Mouse (Mus musculus): ENCODE data around the gene Tm9sf3. TPM values are rescaled to one million over a fixed set of nuclear protein-coding genes. Genes with fewer than 3 reads are reported as not detected.

Tm9sf3 gene
- total and polyA plus RNA-seq, 2 experiments from 2014 or later = 68.1 to 99.0 TPM

DNA sequence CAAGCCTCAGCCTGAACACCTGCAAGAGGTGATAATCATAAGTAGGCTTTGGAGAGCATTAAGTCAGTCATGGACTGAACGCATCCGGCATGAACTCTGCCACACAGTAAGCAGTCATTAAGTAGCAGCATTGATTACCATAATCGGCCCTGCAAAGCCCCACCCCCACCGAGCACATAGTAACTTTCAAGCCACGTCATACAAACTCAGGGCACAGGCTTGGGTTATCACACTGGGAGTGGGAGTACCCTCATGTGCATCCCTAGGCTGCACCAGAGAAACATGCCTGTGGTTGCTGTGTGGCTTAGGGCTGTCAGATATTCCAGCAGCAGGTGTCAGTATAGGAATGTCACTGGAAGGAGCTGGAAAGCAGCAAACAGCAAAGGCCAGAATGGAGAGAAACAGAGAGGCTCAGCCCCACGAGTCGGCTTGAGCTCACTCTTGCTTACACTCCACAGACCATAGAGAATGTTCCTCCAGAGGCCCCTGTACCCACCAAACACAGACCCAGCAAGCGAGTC is 16.0 kb upstream of the Tm9sf3 start:
- WGBS = 64% methylated on average over 8 of the region's 8 CpGs
- Histone ChIP-seq H3K27me3 (ENCODE audit: insufficient read depth, low read length) (no peaks in the 10 kb centered on the region), H3K9ac (replicated peaks; ENCODE audit: low read length) (no peak overlapping the region), H3K4me3 (ENCODE audit: low read length) (no peak overlapping the region), H3K4me1 (ENCODE audit: insufficient read depth, low read length) (no peaks in the 10 kb centered on the region), H3K9me3 (ENCODE audit: low read length) (no peaks in the 10 kb centered on the region), H3K36me3 (ENCODE audit: insufficient read depth, low read length) (no peaks in the 10 kb centered on the region), H3K4me2 (ENCODE audit: low read depth, low read length) (no peak overlapping the region), H3K27ac (no peak overlapping the region)
- no peak for DNase-seq (ENCODE audit: low spot score)
- peak; percentile 21; the same call in 1 of the 2 replicates for TF ChIP-seq CTCF (IDR thresholded peaks at IDR 0.05; ENCODE audit: low read depth)
- no peak for ATAC-seq

DNA sequence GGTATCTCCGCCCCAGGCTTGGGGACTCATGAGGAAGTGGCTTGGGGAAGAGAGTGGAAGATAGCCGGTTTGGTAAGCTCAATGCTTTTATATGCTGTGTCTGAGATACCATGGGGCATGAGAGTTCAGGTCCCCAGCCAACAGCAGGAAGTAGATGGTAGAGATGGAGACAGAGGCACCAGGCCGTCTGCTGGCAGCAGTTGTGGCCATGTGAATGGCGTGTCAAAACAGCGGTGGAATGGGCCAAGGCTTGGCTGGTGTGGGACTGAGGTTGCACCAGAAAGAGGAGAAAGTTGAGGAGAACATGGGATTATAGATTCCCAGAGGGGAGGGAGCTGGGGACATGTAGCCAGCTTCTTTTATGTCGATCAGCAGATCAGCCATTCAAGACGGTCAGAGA is 14.8 kb upstream of the Tm9sf3 start:
- ATAC-seq = no peak
- TF ChIP-seq CTCF (IDR thresholded peaks at IDR 0.05; ENCODE audit: low read depth) = no peak
- DNase-seq (ENCODE audit: low spot score) = no peak
- Histone ChIP-seq H3K27ac (no peak overlapping the region), H3K36me3 (ENCODE audit: insufficient read depth, low read length) (no peaks in the 10 kb centered on the region), H3K9me3 (ENCODE audit: low read length) (no peaks in the 10 kb centered on the region), H3K4me1 (ENCODE audit: insufficient read depth, low read length) (no peaks in the 10 kb centered on the region), H3K4me2 (ENCODE audit: low read depth, low read length) (no peak overlapping the region), H3K9ac (replicated peaks; ENCODE audit: low read length) (no peak overlapping the region), H3K4me3 (ENCODE audit: low read length) (no peak overlapping the region), H3K27me3 (ENCODE audit: insufficient read depth, low read length) (no peaks in the 10 kb centered on the region)
- whole genome bisulfite sequencing = 76% methylated on average over 7 of the region's 7 CpGs

- Histone ChIP-seq H3K9me3 (ENCODE audit: low read length) (no peaks in the 10 kb centered on the region), H3K4me2 (ENCODE audit: low read depth, low read length) (no peak overlapping the region), H3K4me1 (ENCODE audit: insufficient read depth, low read length) (no peaks in the 10 kb centered on the region), H3K36me3 (ENCODE audit: insufficient read depth, low read length) (no peaks in the 10 kb centered on the region), H3K27me3 (ENCODE audit: insufficient read depth, low read length) (no peaks in the 10 kb centered on the region), H3K9ac (replicated peaks; ENCODE audit: low read length) (no peak overlapping the region), H3K4me3 (ENCODE audit: low read length) (no peak overlapping the region), H3K27ac (no peak overlapping the region)
- WGBS = 55% methylated on average over 3 of the region's 3 CpGs
- no peak for TF ChIP-seq CTCF (IDR thresholded peaks at IDR 0.05; ENCODE audit: low read depth)
- ATAC-seq = no peak
- DNase-seq (ENCODE audit: low spot score) = no peak
These were observed 11.8 kb upstream of the Tm9sf3 start for GRCm38 (mm10) chr19:41275588-41275987.

GRCm38 (mm10) chr19:41270906-41271305 is 7.1 kb upstream of the Tm9sf3 start:
- H3K9ac ChIP-seq (replicated peaks; ENCODE audit: low read length) = no peak overlapping the region
- no peak overlapping the region for H3K4me2 ChIP-seq (ENCODE audit: low read depth, low read length)
- no peak overlapping the region for H3K27ac ChIP-seq
- H3K36me3 ChIP-seq (ENCODE audit: insufficient read depth, low read length) = no peaks in the 10 kb centered on the region
- DNase-seq (ENCODE audit: low spot score) = no peak
- ATAC-seq = no peak
- H3K4me3 ChIP-seq (ENCODE audit: low read length) = no peak overlapping the region
- no peaks in the 10 kb centered on the region for H3K9me3 ChIP-seq (ENCODE audit: low read length)
- 62% methylated on average over 7 of the region's 7 CpGs for WGBS
- no peaks in the 10 kb centered on the region for H3K27me3 ChIP-seq (ENCODE audit: insufficient read depth, low read length)
- no peaks in the 10 kb centered on the region for H3K4me1 ChIP-seq (ENCODE audit: insufficient read depth, low read length)
- no peak for TF ChIP-seq CTCF (IDR thresholded peaks at IDR 0.05; ENCODE audit: low read depth)

GRCm38 (mm10) chr19:41270151-41270727 is 6.4 kb upstream of the Tm9sf3 start:
- H3K4me1 ChIP-seq (ENCODE audit: insufficient read depth, low read length) = no peaks in the 10 kb centered on the region
- peak; percentile 47 for DNase-seq (ENCODE audit: low spot score)
- H3K9ac ChIP-seq (replicated peaks; ENCODE audit: low read length) = no peak overlapping the region
- TF ChIP-seq CTCF (IDR thresholded peaks at IDR 0.05; ENCODE audit: low read depth) = no peak
- peak; percentile 59; the same call in 1 of the 2 replicates for ATAC-seq
- H3K36me3 ChIP-seq (ENCODE audit: insufficient read depth, low read length) = no peaks in the 10 kb centered on the region
- no peak overlapping the region for H3K27ac ChIP-seq
- WGBS = 42% methylated on average over 9 of the region's 9 CpGs
- no peak overlapping the region for H3K4me2 ChIP-seq (ENCODE audit: low read depth, low read length)
- no peaks in the 10 kb centered on the region for H3K27me3 ChIP-seq (ENCODE audit: insufficient read depth, low read length)
- H3K9me3 ChIP-seq (ENCODE audit: low read length) = no peaks in the 10 kb centered on the region
- H3K4me3 ChIP-seq (ENCODE audit: low read length) = no peak overlapping the region

- H3K27ac ChIP-seq = no peak overlapping the region
- no peaks in the 10 kb centered on the region for H3K36me3 ChIP-seq (ENCODE audit: insufficient read depth, low read length)
- no peaks in the 10 kb centered on the region for H3K27me3 ChIP-seq (ENCODE audit: insufficient read depth, low read length)
- no peak for TF ChIP-seq CTCF (IDR thresholded peaks at IDR 0.05; ENCODE audit: low read depth)
- DNase-seq (ENCODE audit: low spot score) (no peak), ATAC-seq (no peak)
- H3K4me1 ChIP-seq (ENCODE audit: insufficient read depth, low read length) = no peaks in the 10 kb centered on the region
- no peaks in the 10 kb centered on the region for H3K9me3 ChIP-seq (ENCODE audit: low read length)
- H3K9ac ChIP-seq (replicated peaks; ENCODE audit: low read length) = no peak overlapping the region
- H3K4me2 ChIP-seq (ENCODE audit: low read depth, low read length) = no peak overlapping the region
- 63% methylated on average over 8 of the region's 8 CpGs for WGBS
- H3K4me3 ChIP-seq (ENCODE audit: low read length) = no peak overlapping the region
These were observed 2.6 kb upstream of the Tm9sf3 start for GRCm38 (mm10) chr19:41266251-41266901.

DNA sequence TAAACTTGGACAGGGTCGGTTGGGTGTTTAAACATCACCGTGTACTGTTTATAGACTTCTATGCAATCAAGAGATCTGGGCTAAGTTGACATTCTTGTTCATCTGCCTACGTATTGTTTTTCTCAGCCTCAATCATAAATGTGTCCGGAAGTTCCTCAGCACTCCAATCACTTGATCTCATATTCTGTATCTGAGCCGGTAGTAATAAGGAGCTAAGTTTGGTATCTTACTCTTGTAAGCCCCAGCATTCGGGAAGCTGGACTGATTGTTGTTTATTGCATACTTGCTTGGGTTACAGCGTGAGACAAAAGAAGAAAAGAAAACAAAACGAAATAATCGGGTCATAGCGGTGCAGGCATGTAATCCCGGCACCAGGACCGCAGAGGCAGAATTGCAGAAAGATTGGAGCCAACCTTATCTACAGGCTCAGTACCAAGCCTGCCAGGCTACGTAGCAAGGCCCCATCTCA is 568 bp upstream of the Tm9sf3 start:
- no peaks in the 10 kb centered on the region for H3K36me3 ChIP-seq (ENCODE audit: insufficient read depth, low read length)
- H3K4me3 ChIP-seq (ENCODE audit: low read length) = peak overlapping the region; percentile 81
- H3K9ac ChIP-seq (replicated peaks; ENCODE audit: low read length) = peak overlapping the region; percentile 93
- H3K27ac ChIP-seq = peak overlapping the region; percentile 98
- DNase-seq (ENCODE audit: low spot score) (peak; percentile 30), ATAC-seq (no peak; the same call in 1 of the 2 replicates)
- peak overlapping the region; percentile 84 for H3K4me2 ChIP-seq (ENCODE audit: low read depth, low read length)
- no peak for TF ChIP-seq CTCF (IDR thresholded peaks at IDR 0.05; ENCODE audit: low read depth)
- no peaks in the 10 kb centered on the region for H3K9me3 ChIP-seq (ENCODE audit: low read length)
- H3K27me3 ChIP-seq (ENCODE audit: insufficient read depth, low read length) = no peaks in the 10 kb centered on the region
- 33% methylated on average over 13 of the region's 13 CpGs for WGBS
- 0 out of 2 replicates have a peak, but pooled peaks cover 4% of the 10 kb centered on the region for H3K4me1 ChIP-seq (ENCODE audit: insufficient read depth, low read length)
